Mouse (Mus musculus): ENCODE measurements around the gene Cd276.

Cd276 gene

DNA sequence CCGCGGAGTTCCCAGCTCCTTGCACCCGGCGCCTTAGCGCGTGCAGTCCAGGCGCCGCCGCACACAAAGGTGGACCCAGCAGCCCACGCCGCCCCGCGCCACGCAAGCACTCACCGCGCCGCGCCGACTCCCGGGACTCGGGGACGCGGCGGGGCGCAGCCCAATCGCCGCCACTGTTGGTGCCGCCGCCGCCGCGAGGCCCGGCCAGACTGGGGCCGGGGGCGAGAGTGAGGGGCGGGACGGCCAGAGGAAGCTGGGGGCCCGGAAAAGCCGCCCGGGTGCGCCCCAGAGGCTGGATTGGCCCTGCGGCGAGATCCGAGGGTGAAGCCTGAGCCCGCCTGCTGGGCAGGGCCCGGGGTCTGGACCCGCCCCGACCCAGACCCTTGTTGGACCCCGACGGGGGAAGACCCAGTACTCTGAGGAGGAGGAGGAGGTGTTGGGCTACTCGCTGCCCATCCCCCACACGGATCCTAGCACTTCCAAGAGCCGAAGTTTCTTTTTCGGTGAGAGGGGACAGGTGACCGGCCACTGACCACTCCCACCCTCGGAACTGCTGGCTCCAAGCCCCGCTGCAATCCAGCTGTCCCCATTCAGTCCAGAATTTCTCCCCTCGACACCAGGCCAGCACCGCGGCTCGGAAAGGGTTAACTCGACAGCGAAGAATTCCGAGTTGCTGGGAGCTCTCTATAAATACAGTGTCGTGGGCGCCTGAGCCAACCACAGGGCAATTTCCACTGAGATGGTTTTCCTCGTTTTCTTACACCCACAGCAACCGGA is at the start of gene Cd276:
Gene Cd276, minus strand, starts transcription at position 530 of the 777 bp plus-strand sequence.
- DNase-seq (ENCODE audit: low read depth, low spot score) = peak; percentile 55

DNA sequence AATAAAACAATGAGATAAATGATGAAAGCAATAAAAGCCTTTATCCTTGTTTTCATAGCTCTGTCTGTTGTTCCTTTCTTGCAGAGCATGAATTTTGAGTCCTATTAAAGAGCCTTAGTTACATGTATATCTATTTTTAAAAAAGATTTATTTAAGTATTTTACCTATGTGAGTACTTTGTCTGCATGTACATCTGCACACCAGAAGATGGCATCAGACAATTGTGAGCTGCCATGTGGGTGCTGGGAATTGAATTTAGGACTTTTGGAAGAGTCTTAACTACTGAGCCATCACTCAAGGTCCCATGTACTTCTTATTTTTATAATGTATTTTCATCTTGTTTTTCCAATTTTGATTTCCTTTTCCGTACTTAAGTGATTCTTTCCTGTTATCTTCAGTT is 40.1 kb upstream of the Cd276 start:
- DNase-seq (ENCODE audit: low read depth, low spot score) = no peak

DNA sequence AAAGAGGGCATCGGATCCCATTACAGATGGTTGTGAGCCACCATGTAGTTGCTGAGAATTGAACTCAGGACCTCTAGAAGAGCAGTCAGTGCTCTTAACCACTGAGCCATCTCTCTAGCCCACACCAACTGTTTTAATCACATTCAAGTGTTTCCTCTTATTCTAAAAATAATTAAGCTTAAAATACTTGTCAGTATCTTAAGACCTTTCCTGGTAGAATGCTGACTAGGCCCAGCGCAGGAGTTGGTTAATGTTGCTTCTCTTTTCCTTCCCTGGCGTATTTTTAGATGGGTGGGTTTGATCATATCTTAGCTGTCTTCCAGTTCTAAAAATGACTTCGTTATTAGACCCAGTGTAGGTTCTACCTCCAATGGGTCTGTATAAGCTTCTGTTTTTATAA is 33.4 kb upstream of the Cd276 start:
- no peak for DNase-seq (ENCODE audit: low read depth, low spot score)

DNA sequence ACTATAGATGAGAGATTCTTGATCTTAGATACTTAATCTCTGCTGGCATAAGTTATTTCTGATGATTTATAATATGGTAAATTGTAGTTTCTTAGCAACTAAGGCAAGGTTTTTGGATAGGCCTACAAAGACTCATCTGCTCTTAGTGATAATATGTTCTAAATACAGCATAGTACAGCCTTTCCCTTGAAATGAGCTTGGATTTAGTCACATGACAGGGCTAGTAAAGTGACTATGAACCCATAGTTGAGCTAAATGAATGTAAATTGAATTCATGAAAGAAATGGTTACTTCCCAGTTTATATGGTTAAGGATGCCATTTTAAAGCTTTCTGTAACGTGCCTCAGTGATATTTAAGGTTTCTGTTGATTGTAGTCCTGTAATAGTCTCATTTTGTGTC is 29.1 kb upstream of the Cd276 start:
- no peak for DNase-seq (ENCODE audit: low read depth, low spot score)

DNA sequence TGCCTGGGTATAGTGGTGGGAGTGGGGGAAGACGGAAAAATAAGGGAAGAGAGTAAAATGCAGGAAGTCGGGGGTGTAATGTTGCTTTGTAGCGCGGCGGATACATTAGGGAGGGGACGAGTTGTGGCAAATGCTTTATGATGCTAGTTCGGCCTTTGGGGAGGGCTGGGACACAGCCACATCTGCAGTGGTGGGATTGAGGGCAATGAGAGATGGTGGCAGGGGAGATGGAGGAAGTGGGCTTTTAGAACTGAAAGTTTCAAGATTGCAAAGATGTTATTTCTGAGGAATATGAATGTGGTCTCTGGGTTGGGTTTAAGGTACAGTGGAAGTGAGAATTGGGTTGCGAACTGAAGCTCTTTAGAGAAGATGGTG is 28.0 kb upstream of the Cd276 start:
- DNase-seq (ENCODE audit: low read depth, low spot score) = peak; percentile 39

DNA sequence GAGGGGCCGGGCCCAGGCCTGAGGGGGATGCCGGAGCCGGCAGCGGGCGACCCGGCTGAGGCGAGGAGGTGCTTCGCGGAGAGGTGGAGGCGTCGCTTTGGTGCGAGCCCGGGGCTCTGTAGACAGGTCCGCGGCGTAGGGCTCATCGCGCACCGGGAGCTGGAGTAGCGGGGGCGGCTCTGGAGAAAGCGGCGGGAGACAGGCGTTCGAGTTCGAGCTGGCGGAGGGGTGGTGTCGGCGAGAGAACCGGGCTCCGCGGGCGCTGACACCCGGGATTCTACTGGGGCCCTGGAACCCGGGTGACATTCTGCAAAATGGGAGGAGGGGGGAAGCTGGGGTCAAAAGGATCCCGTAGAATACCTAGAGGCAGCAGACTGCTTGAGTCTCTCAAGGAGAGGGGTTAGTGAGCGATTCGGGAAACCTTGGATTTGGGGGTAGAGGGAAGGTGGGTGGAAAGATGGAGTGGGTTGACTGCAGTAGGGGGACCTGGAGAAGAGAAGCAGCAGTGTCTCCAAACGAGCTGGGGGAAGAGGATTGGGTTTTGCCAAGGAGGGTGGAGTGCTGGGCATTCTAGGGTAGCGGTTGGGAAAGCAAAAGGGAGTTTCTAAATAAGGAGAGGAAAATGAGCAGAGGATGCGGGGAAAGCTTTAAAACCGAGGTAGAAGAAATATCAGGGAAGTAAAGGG is 27.5 kb upstream of the Cd276 start:
- peak; percentile 40 for DNase-seq (ENCODE audit: low read depth, low spot score)

DNA sequence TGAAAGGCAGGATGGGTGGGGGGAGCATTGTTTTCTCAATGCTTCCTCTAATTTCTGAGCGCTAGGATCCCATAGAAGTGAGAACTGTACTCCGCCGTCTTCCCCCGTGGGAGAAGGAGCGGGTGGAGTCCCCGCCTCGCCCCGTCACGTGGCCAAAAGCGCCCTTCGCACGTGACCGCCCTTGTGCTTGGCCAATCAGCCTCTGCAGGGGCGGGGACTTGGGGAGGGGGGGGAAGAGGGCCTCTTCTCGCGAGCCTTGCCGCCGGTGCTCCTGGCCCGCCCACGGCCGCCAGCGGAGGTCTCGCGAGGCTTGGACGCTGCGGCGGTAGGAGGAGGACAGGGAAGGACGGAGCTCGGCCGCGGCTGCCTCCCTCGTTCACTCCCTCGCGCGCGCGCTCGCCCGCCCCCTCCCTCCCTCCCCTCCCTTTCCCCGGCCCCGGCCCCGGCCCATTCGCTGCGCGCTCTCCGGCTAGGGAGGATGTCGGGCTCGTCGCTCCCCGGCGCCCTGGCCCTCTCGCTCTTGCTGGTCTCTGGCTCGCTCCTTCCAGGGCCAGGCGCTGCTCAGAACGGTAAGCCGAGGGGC is 26.8 kb upstream of the Cd276 start, which contains the start of gene Nptn:
Gene Nptn, plus strand, starts transcription at position 283 of the 583 bp plus-strand sequence.
- DNase-seq (ENCODE audit: low read depth, low spot score) = peak; percentile 98

DNA sequence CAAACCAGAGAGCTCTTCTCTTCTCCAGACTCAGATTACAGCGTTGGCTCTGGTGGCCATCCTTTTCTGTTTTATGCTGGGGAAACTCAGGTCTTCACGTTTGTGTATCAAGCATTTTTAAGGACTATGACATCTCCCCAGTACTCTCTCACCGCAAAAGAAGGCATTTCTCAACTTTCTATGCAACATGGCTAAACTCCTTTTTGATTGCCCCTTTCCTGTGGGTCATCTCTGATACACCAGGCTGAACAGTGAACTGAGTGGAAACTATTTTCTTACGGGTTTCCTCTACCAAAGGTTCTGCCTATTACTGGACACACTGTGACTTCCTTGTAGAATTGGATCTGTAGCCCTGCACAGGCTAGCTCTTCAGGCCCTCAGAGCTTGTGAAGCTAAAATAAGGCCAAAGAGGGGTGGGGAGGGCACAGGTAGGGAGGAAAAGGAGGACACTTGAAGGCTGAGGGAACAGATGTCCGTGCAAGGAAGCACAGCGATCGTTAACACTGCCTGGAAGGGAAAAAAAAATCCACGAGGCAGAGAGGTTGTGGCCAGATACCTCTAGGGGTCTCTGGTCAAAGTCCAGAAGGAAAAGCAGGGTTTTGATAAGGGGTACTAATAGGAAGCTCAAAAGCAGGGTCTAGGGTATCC is 26.2 kb upstream of the Cd276 start:
- DNase-seq (ENCODE audit: low read depth, low spot score) = no peak

DNA sequence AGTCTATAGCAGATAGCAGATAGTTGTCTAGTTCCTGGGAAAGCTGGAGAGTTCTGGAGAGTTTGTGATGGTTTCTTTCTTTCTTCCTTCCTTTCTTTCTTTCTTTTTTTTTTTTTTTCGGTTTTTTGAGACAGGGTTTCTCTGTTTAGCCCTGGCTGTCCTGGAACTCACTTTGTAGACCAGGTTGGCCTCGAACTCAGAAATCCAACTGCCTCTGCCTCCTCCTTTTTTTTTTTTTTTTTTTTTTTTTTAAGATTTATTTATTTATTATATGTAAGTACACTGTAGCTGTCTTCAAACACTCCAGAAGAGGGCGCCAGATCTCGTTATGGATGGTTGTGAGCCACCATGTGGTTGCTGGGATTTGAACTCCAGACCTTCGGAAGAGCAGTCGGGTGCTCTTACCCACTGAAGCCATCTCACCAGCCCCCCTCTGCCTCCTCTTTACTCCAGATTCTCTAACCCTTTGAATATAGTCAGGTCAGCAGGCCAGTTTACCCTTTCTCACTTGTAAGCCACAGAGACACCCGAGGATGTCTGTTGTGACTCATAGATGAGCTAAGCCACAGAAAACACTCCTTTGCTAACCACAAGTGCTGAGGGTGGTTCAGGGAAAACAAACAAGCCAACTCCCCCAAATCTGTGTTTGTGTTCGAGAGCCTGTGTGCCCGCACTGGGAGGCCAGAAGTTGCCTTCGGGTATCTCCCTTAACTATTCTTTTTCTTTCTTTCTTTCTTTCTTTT is 25.4 kb upstream of the Cd276 start:
- DNase-seq (ENCODE audit: low read depth, low spot score) = peak; percentile 35

DNA sequence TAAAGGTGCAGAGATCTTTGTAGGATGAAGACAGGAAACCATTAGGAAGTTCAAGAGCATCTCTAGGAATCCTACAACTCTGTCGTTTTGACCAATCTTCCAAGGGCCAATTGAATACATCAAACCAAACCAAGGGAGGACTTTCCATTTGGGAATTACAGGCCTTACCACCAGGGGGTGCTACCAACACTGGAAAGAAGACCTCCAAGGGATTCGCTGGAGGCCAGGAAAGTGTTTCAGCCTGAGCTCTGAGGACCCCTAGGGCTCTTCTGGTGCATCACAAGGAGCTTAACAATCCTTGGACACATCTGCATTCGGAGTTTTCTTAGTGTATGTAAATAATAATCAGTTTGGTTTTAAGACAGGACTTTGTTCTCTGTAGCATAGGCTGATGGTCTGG is 23.4 kb upstream of the Cd276 start:
- peak; percentile 98 for DNase-seq (ENCODE audit: low read depth, low spot score)

DNA sequence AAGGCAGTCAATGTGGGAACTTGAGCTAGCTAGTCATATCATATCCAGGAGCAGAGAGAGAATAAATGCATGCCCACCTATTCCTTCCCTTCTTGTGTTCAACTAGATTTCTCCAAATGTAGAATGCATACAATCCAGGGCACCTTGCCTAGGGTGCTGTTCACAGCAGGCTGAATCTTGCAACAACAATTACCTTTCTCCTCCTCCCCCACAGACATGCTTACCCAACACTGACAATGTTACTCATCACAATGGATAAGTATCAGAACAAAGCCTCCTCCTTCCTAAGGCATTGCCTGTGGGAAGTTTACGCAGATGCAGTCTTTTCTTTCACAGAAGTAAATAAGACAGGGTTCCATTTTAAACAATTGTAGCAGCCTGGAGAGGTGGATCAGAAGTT is 15.8 kb upstream of the Cd276 start:
- peak; percentile 52 for DNase-seq (ENCODE audit: low read depth, low spot score)

DNA sequence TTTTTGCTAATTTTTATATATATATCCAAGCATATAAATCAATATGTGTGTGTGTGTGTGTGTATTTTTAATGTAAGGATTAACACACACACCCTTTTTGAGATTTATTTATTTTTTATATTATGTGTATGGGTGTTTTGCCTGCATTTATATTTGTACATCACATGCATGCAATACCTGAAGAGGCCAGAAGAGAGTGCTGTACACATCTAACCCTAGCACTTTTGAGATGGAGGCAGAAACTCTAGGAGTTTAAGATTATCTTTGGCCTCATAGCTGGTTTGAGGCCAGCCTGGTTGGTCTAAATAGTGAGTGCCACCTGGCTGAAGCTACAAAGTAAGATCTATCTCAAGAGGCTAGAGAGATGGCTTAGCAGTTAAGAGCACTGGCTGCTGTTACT is 12.4 kb upstream of the Cd276 start:
- DNase-seq (ENCODE audit: low read depth, low spot score) = peak; percentile 80

DNA sequence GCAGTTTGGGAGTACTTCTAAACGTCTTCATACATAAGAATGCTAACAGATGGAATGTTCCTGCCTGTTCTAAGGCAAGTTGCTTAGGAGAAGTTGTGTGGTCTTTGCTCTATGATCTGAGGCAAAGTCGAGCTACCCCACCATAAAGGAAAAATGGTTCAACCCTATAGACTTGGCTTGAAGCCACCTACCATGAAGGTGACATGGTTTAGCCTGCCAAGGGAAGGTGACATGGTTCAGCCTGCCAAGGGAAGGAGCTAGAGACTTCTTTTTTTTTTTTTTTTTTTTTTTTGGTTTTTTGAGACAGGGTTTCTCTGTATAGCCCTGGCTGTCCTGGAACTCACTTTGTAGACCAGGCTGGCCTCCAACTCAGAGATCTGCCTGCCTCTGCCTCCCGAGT is 10.7 kb upstream of the Cd276 start:
- peak; percentile 47 for DNase-seq (ENCODE audit: low read depth, low spot score)

DNA sequence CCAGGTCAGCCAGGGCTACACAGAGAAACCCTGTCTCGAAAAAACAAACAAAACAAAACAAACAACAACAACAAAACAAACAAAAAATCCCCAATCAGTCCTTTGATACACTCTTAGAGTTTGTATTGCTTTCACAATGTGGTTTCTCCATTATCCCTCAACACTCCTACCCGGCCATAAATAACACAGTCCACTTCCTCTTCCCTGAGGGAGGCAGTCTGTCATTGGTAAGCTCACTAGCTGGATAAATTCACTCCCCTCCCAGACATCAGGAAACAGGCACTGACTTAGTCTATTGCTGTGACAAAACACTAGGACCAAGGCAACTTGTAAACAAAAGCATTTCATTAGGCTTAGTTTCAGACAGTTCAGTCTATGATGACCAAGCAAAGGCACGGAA is 5.0 kb upstream of the Cd276 start:
- no peak for DNase-seq (ENCODE audit: low read depth, low spot score)

DNA sequence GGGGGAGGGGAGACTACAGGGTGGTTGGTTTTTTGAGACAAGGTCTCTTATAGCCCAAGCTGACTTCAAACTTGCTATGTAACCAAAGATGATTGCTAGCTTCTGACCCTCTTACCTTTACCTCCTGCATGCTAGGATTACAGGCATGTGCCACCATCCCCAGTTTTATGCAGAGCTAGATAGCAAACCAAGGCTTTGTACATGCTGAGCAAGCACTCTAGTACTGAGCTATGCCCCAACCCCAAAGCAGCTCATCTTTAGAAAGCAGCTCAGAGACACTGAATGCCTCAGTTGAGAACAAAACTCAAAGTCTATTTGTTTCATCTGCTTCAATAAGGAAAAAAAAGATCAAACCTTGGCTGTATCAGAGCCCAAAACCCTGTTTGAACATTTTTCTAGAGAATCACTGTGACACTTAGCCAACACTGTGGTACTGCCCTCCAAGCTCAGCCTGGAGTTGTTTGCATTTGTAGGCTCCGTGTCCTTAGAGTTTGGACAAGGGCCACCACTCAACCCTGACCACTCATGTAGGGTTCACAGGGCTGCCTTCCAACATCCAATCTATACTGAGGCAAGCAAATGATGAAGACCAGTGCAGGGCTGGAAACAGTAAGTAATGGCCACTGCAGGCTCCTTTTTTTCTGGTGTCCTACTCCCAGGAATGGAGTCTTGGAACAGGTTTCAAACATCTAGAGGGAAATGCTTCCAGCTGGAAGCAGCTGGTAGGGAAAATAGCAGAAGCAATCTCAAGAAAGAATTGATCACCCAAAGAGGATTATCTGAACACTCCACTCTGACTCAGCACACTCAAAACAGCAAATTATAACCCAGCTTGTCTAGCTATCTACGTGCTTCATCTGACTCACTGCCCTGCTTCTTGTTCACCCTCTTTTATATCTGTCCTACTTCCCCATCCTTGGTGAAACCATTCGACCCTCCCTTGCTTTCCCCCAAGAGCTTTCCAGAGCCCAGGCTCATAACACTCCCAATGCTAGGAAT is 2.5 kb upstream of the Cd276 start:
- peak; percentile 35 for DNase-seq (ENCODE audit: low read depth, low spot score)

DNA sequence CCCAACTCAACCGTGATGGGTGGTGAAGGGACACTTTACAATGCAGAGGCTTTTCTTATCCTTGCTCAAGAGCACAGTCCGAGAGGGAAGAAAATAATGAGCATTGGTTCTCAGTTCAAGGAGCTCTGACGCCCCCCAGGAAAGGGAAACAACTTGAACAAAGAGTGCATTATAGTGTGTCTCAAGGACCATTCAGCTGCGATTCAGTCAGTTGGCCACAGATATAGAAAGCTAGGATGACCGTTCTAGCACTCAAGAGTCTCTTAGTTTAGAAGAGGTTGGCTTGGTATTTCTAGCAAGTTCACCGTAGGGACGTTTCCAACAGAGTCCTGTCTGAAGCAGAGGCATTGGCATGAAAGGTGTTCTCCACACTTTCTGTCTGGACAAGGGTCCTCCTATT is 1.4 kb upstream of the Cd276 start:
- DNase-seq (ENCODE audit: low read depth, low spot score) = no peak

DNA sequence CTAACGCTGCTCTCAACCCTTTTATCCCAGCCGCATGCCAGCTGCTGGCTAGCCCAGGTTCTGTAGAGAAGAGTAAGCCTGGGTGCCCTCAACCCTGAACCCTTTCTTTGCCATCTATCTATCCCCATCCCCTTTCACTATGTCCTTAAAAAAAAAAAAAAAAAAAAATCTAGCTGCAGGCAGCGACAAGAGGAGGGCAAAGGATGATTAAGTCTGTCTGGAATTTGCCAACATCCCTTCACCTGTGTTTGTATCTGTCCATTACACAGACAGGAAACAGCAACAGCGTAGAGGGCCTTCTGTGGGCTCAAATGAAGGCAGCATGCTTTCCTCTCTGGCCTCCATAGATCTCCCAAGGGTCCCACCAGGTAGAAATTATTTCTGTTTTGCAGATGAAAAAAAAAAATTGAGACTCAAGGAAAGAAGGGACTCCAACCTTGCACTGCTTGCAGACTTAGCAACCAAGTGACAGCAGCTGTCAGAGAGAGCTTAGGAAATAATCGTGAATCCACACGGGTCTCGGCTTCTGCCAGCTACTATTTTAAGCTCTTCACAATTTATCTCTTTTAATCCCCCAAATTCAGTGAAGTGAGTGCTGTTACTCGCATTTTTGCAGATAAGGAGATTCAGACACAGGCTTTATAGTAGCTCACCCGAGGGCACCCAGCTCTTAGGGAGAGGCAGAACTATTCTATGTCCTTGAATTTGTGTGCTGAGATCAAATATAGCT is 613 bp upstream of the Cd276 start:
- DNase-seq (ENCODE audit: low read depth, low spot score) = no peak

DNA sequence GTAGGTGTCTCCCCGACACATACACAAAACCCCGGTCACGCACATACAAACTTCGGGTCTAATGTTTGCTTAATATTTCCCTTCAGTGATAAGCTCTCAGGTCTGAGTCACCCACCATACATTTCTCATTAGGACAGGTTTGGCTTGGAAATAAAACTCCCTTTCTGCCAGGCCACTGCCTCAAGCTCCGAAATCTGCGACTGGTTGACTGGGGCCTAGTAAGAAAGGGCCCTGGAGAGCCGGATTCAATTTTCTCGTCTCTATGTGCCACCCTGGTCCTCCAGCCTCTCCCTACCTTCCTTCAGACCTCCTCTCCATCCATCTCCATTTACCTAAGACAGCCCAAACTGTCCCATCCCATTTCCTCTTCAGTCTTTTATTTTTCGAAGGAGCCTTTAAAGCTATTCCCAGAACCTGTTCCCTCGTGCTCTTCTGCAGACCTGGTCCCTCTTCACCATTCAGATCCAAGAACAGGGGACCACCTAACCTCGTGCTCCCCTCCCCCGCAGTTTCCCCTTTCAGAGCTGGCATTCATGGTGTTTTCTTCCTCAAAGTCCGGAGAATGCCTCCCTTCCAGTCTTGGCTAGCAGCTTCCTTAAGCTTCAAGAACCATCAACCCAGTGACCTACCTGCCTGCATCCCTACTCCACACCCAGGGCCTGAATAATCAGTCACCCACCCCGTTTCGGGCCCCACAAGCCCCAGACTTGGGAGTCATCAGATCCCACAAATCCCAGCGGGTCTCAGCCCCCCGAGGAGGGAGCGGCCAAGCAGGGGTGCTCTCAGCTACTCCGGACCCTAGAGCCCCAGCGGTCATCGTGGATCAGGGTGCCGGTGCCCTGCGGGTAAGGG is 955 bp downstream of the Cd276 start:
- DNase-seq (ENCODE audit: low read depth, low spot score) = no peak

DNA sequence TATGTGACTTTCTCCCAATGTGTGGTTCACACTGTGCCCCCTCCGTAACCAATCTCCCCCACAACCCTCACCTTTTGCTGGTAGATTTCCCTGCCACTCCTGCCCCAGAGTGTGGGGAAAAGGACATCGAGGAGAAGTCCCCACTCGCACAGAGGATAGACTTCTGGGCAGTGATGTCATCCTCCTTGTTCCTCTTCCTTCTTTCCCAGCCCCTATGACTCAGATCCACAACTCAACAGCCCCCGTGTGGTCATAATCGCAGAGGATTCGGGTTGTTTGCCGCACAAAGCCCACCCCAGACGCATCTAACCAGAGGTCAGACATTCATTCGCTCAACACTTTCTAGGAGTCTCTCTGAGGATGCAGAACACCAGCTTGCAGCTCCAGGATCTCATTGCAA is 3.2 kb downstream of the Cd276 start:
- DNase-seq (ENCODE audit: low read depth, low spot score) = no peak
